Mouse (Mus musculus): Measurements from ENCODE around the gene Plagl1. TPM values are rescaled to one million over a fixed set of nuclear protein-coding genes. Genes with fewer than 3 reads are reported as not detected.

Gene Plagl1
- polyA plus RNA-seq, 1 experiment from 2014 or later, result 89.5 TPM

Other genes starting within 250 kb of the Plagl1 start
- gene Utrn, start 191.1 kb upstream of the Plagl1 start, polyA plus RNA-seq (2016; fragmentation: Nextera tagmentation; extraction: Ambion mirVana), result 40.8 and 44.3 TPM in 2 replicates
- 1.4 and 1.8 TPM in 2 replicates for gene Stx11, start 96.2 kb upstream of the Plagl1 start, polyA plus RNA-seq (2016; fragmentation: Nextera tagmentation; extraction: Ambion mirVana)
- gene Sf3b5, start 55.2 kb upstream of the Plagl1 start, polyA plus RNA-seq (2016; fragmentation: Nextera tagmentation; extraction: Ambion mirVana), result 48.2 and 48.6 TPM in 2 replicates
- not detected in 2 replicates for gene Zc2hc1b, start 117.5 kb downstream of the Plagl1 start, polyA plus RNA-seq (2016; fragmentation: Nextera tagmentation; extraction: Ambion mirVana)
- 75.5 and 82.0 TPM in 2 replicates for gene Ltv1, start 132.7 kb downstream of the Plagl1 start, polyA plus RNA-seq (2016; fragmentation: Nextera tagmentation; extraction: Ambion mirVana)

All from forebrain, embryonic 10.5 days (tissue).